Mouse (Mus musculus) CH12.LX (cell line): ENCODE results near the gene Tpd52l2. TPM values are rescaled to one million over a fixed set of nuclear protein-coding genes. Genes with fewer than 3 reads are reported as not detected.

Experiments used
- DNase-seq: peaks from one replicate; pipeline ENCODE4 v3.0.0-alpha.2; 2013; ENCODE audit errors: extremely low read depth
- H3K27ac ChIP-seq: 2 replicates; pipeline ENCODE4 v1.5.1; 2012; ENCODE audit warnings: low read depth, mild to moderate bottlenecking, control low read depth, moderate library complexity; ENCODE audit not compliant: insufficient read depth
- H3K27me3 ChIP-seq: replicated peaks from 2 replicates; pipeline ENCODE3; 2012; ENCODE audit warnings: inconsistent platforms
- H3K36me3 ChIP-seq, 2 experiments: replicated peaks in 1 of 2; 2 replicates each; pipeline versions ENCODE3 to v1.6.1; 2012; ENCODE audit warnings: inconsistent platforms in 1 of 2, low read length in 1 of 2, mild to moderate bottlenecking in 1 of 2, mixed read lengths in 1 of 2, moderate library complexity in 1 of 2; ENCODE audit not compliant: control insufficient read depth in 1 of 2, insufficient read depth in 1 of 2
- H3K4me1 ChIP-seq, 2 experiments: 2 replicates each; pipeline ENCODE4 v1.6.1; 2012; ENCODE audit warnings: inconsistent platforms in 1 of 2, moderate library complexity in 1 of 2; ENCODE audit not compliant: insufficient read depth in 2 of 2, control insufficient read depth in 1 of 2
- H3K4me2 ChIP-seq: 2 replicates; pipeline ENCODE4 v1.6.1; 2012; ENCODE audit warnings: low read depth, mild to moderate bottlenecking, control low read depth; ENCODE audit not compliant: poor library complexity, insufficient read depth, severe bottlenecking
- H3K4me3 ChIP-seq, 3 experiments: fragments of 150-350 bp in 1 of 3; sonication (generic) in 1 of 3; replicated peaks in 1 of 3; 2 replicates each; pipeline versions ENCODE3 to v1.5.1; 2011 to 2012; ENCODE audit warnings: low read depth in 2 of 3, low read length in 2 of 3, mild to moderate bottlenecking in 2 of 3, moderate library complexity in 2 of 3, control low read depth in 1 of 3, improper control_type of control experiment in 1 of 3, inconsistent platforms in 1 of 3, mixed read lengths in 1 of 3; ENCODE audit not compliant: poor library complexity in 1 of 3
- H3K79me2 ChIP-seq: replicated peaks from 2 replicates; pipeline ENCODE4 v1.6.1; 2012; ENCODE audit warnings: mild to moderate bottlenecking, moderate library complexity; ENCODE audit not compliant: control insufficient read depth, poor library complexity, insufficient read depth, severe bottlenecking; ENCODE audit errors: extremely low read depth
- H3K9ac ChIP-seq: 2 replicates; pipeline ENCODE4 v1.6.1; 2012; ENCODE audit warnings: low read depth, mild to moderate bottlenecking, control low read depth, moderate library complexity; ENCODE audit not compliant: insufficient read depth
- H3K9me3 ChIP-seq: replicated peaks from 2 replicates; pipeline ENCODE3; 2012; ENCODE audit warnings: low read length, inconsistent platforms, mixed read lengths
- BHLHE40 ChIP-seq: IDR thresholded peaks from 2 replicates; pipeline ENCODE4 v1.6.1; 2011; ENCODE audit warnings: mild to moderate bottlenecking, low read depth, low read length, improper control_type of control experiment
- E2F4 ChIP-seq: IDR thresholded peaks from 2 replicates; pipeline ENCODE4 v1.6.1; 2011; ENCODE audit warnings: low read depth, low read length, improper control_type of control experiment; ENCODE audit not compliant: insufficient replicate concordance
- ELF1 ChIP-seq: IDR thresholded peaks from 2 replicates; pipeline ENCODE4 v1.6.1; 2014; ENCODE audit warnings: low read depth, mild to moderate bottlenecking, inconsistent platforms, low read length, improper control_type of control experiment
- JUN ChIP-seq: IDR thresholded peaks from 2 replicates; pipeline ENCODE4 v1.6.1; 2011; ENCODE audit warnings: low read depth, mild to moderate bottlenecking, low read length, improper control_type of control experiment, moderate library complexity; ENCODE audit not compliant: insufficient read depth
- KAT2A ChIP-seq: IDR thresholded peaks from 2 replicates; pipeline ENCODE4 v1.6.1; 2012; ENCODE audit warnings: low read length, improper control_type of control experiment, inconsistent platforms; ENCODE audit not compliant: insufficient replicate concordance
- MAX ChIP-seq: IDR thresholded peaks from 2 replicates; pipeline ENCODE4 v1.6.1; 2011; ENCODE audit warnings: low read length, improper control_type of control experiment
- MXI1 ChIP-seq: IDR thresholded peaks from 2 replicates; pipeline ENCODE4 v1.6.1; 2011; ENCODE audit warnings: mild to moderate bottlenecking, low read depth, low read length, improper control_type of control experiment
- NELFE ChIP-seq: IDR thresholded peaks from 2 replicates; pipeline ENCODE4 v1.6.1; 2011; ENCODE audit warnings: low read depth, low read length, improper control_type of control experiment
- NRF1 ChIP-seq: IDR thresholded peaks from 2 replicates; pipeline ENCODE4 v1.6.1; 2014; ENCODE audit warnings: low read depth, mild to moderate bottlenecking, inconsistent platforms, low read length, improper control_type of control experiment, moderate library complexity
- SIN3A ChIP-seq: IDR thresholded peaks from 2 replicates; pipeline ENCODE4 v1.6.1; 2012; ENCODE audit warnings: low read length, improper control_type of control experiment, inconsistent platforms
- TBP ChIP-seq: conservative IDR thresholded peaks from 2 replicates; pipeline ENCODE4 v1.6.1; 2011; ENCODE audit warnings: low read depth, low read length, improper control_type of control experiment
- dilution Hi-C: fragments of 300-500 bp; cut with MboI; formaldehyde crosslinking; loops from 2 replicates; pipeline ENCODE4 v1.14.3; 2020; ENCODE audit warnings: low sequenced_read_pairs; ENCODE audit not compliant: extremely low pct_unique_long_range_greater_than_20kb, extremely low pct_ligation_motif_present
- in situ Hi-C: fragments of 300-500 bp; cut with MboI; formaldehyde crosslinking; loops from 3 replicates; pipeline ENCODE4 v1.14.3; 2019; ENCODE audit warnings: low sequenced_read_pairs, low pct_ligation_motif_present, low pct_unique_long_range_greater_than_20kb, mixed read lengths
- polyA plus RNA-seq: library from polyadenylated mRNA; unstranded; fragments of >175 nt; gene quantifications from 2 replicates; pipeline ENCODE4 v1.2.1, GENCODE M21; 2012; ENCODE audit warnings: low read depth; ENCODE audit not compliant: insufficient read length
- total RNA-seq, 2 experiments: library from RNA; depleted of rRNA; stranded (reverse); fragments of 300-350 nt in 1 of 2; fragments of >200 nt in 1 of 2; gene quantifications; 2 replicates each; pipeline ENCODE4 v1.2.3; 2012 to 2014

The Tpd52l2 gene
- total and polyA plus RNA-seq, 3 experiments, result 80.7 to 126 (median 92.0) TPM

DNA sequence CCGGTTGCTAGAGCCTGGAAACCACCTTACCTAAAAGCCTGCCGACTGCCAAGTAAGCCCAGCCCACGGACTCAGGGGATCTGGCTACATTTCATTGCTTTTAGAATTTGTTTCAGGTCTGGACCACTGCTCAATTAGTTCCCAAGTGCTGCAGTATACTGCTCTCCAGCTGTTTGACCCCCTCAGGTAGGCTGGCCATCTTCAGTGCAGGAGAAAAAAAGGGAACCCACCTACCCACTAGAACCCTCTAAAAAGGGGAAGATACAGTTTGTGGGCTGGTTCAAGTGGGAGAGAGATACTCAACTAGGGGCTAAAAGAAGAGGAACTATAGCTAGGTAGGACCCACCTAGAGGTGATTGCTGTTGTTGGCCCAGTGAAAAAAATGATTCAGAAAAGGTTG, 4.7 kb upstream of the Tpd52l2 start:
- DNase-seq, result peak; percentile 32
- Histone ChIP-seq H3K4me3 (peak overlapping the region in 2 of 3 experiments; percentile 15 to 23), H3K36me3 (peaks cover 0 to 7% of the 10 kb centered on the region in 2 experiments), H3K9ac (no peak overlapping the region), H3K27ac (no peak overlapping the region), H3K27me3 (no peaks in the 10 kb centered on the region), H3K79me2 (peaks cover 2% of the 10 kb centered on the region), H3K4me2 (peak overlapping the region; percentile 4; the same call in 1 of the 2 replicates), H3K4me1 (peaks cover 16 to 44% of the 10 kb centered on the region in 2 experiments), H3K9me3 (no peaks in the 10 kb centered on the region)
- in situ Hi-C loops, result loop anchor here (5.0 to 25.0 kb wide), 2 partner anchors 75 to 305 kb away; partner anchors contain the start of gene Ppdpf
- dilution Hi-C loops, result no loop called here
- TF ChIP-seq ELF1 (no peak), SIN3A (no peak), JUN (no peak), TBP (0 out of 2 replicates have a peak, but pooled peaks have one; percentile 1), MAX (no peak)

DNA sequence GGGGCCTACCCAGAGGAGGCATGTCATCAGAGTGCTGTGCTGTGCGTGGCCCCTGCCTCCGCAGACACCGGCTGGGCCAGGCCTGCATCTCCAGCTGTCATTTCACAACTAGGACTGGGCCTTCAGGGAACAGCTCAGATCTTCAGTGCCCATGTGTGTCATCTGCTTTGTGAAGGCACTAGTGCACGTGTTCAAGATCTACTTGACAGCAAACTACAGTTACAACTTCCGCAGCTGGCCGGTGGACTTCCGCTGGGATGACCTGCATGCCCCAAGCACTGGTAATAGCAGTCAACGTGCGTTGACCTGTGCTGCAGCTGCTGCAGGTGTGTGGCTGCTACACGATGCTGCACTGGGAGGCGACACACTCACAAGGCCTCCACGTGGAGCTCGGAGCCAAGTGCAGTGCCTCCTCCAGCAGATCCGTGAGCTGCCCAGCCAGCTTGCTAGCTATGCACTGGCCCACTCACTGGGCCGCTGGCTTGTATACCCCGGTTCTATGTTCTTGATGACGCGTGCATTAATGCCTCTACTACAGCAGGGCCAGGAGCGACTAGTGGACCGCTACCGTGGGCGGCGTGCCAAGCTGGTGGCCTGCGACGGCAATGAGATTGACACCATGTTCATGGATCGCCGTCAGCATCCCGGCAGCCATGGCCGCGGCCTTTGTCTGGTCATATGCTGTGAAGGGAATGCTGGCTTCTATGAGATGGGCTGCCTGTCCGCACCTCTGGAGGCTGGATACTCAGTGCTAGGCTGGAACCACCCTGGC, 3.6 kb upstream of the Tpd52l2 start, which contains the start of gene Abhd16b:
TSS of gene Abhd16b (plus strand) at position 51 of the 772 bp plus-strand sequence.
- Histone ChIP-seq H3K79me2 (peaks cover 13% of the 10 kb centered on the region), H3K9ac (no peak within 1 kb of the TSS), H3K27ac (no peak within 1 kb of the TSS), H3K27me3 (no peaks in the 10 kb centered on the region), H3K4me3 (peak within 1 kb of the TSS in 2 of 3 experiments; percentile 15 to 23), H3K9me3 (no peaks in the 10 kb centered on the region), H3K4me1 (peaks cover 14 to 41% of the 10 kb centered on the region in 2 experiments), H3K4me2 (peak within 1 kb of the TSS; percentile 4; the same call in 1 of the 2 replicates), H3K36me3 (peaks cover 0 to 8% of the 10 kb centered on the region in 2 experiments)
- no peak for DNase-seq
- dilution Hi-C loops (no loop called here), in situ Hi-C loops (loop anchor here (5.0 to 25.0 kb wide), 2 partner anchors 76 to 306 kb away; partner anchors contain the start of gene Ppdpf)
- no peak for TF ChIP-seq NRF1
- TF ChIP-seq KAT2A, result no peak
- TF ChIP-seq BHLHE40, result no peak
- no peak for TF ChIP-seq MXI1

DNA sequence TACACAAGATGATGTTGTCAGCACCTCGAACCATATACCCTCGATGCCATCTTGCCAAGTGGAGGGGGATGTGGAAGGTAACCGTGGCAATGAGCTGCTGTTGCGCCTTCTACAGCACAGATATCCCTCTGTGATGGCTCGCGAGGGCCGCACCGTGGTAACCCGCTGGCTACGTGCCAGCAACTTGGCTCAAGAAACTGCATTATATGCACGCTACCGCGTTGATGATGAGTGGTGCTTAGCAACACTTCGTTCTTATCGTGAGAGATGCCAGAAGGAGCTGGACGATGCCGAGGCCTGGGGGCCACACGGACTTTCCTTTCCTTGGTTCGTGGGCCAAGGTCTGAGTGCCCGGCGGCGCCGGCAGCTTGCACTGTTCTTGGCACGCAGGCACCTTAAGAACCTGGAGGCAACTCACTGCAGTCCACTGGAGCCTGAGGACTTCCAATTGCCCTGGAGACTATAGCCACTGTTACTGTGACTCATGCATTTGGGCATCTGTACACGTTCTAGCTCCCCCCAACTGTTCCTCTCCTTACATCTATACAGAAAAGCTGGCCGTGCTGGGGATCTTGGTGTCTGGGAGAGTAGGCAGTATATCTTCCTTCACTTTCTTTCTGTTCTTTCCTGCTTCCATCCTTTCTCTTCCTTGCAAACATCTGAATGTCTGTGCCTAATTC, 2.5 kb upstream of the Tpd52l2 start:
- H3K79me2 ChIP-seq, result peaks cover 22% of the 10 kb centered on the region
- H3K4me3 ChIP-seq, result no peak overlapping the region
- in situ Hi-C loops (loop anchor here (5.0 to 25.0 kb wide), 2 partner anchors 77 to 307 kb away; partner anchors contain the start of gene Ppdpf), dilution Hi-C loops (no loop called here)
- no peak for DNase-seq
- H3K27ac ChIP-seq, result no peak overlapping the region
- H3K9me3 ChIP-seq, result no peaks in the 10 kb centered on the region
- TF ChIP-seq NELFE (no peak), E2F4 (no peak)
- H3K9ac ChIP-seq, result no peak overlapping the region
- H3K4me2 ChIP-seq, result no peak overlapping the region
- no peaks in the 10 kb centered on the region for H3K27me3 ChIP-seq
- H3K36me3 ChIP-seq, result peaks cover 0 to 15% of the 10 kb centered on the region in 2 experiments
- H3K4me1 ChIP-seq, result peaks cover 14 to 45% of the 10 kb centered on the region in 2 experiments
